17 mouse cellular contexts compared by ENCODE assay signal in genomic region chr10:80523299-80523698, GRCm38 (mm10). TPM values are rescaled to one million over a fixed set of nuclear protein-coding genes. Genes with fewer than 3 reads are reported as not detected.
DNase-seq lines count a peak whose midpoint lies in the region; ATAC-seq and TF ChIP-seq lines count a peak whose summit lies in the region.
"Had no signal": no experiment of that assay in that cellular context is flagged by ENCODE, and none has a peak within 500 bp of the region (broad histone marks: within the 10 kb centered on the region; RNA-seq: fewer than 3 reads in every experiment).

No protein-coding gene starts in this region.

- no peak overlapping the region for H3K27ac ChIP-seq in intestine, postnatal 0 days (ENCODE audit: low read depth, low read length)
- H3K27ac ChIP-seq in intestine, embryonic 16.5 days (ENCODE audit: low read length): no peak overlapping the region
- no peak overlapping the region for H3K27ac ChIP-seq in thymus, adult 2 months (ENCODE audit: control insufficient read depth, insufficient read depth, low read length)
- no peak overlapping the region for H3K27ac ChIP-seq in bone marrow macrophage, adult 2 months (ENCODE audit: insufficient read depth, low read depth, low read length)
- H3K27ac ChIP-seq: intestine, embryonic 15.5 days; limb, embryonic 12.5 days; macrophage had no signal

- no peaks in the 10 kb centered on the region for H3K36me3 ChIP-seq in intestine, postnatal 0 days (ENCODE audit: control insufficient read depth, insufficient read depth)
- H3K36me3 ChIP-seq in intestine, embryonic 16.5 days (ENCODE audit: control insufficient read depth, insufficient read depth, low read length): no peaks in the 10 kb centered on the region
- no peaks in the 10 kb centered on the region for H3K36me3 ChIP-seq in thymus, adult 2 months (ENCODE audit: control insufficient read depth, insufficient read depth, low read length)
- no peaks in the 10 kb centered on the region for H3K36me3 ChIP-seq in splenic B cell, adult 2 months (ENCODE audit: control insufficient read depth, insufficient read depth, low read length, poor library complexity, severe bottlenecking)
- H3K36me3 ChIP-seq: intestine, embryonic 15.5 days; limb, embryonic 12.5 days had no signal

- no peak overlapping the region for H3K9ac ChIP-seq in intestine, postnatal 0 days (ENCODE audit: low read depth, low read length)
- H3K9ac ChIP-seq in intestine, embryonic 16.5 days (ENCODE audit: low read depth, low read length): no peak overlapping the region
- H3K9ac ChIP-seq: intestine, embryonic 15.5 days; limb, embryonic 12.5 days had no signal

- peaks cover 3% of the 10 kb centered on the region; the same call in 1 of the 2 replicates for H3K27me3 ChIP-seq in intestine, postnatal 0 days (replicated peaks; ENCODE audit: control insufficient read depth, insufficient read depth, low read length)
- H3K27me3 ChIP-seq in intestine, embryonic 16.5 days (replicated peaks; ENCODE audit: control insufficient read depth, insufficient read depth, low read length): peaks cover 2% of the 10 kb centered on the region; the same call in 1 of the 2 replicates
- H3K27me3 ChIP-seq in thymus, adult 2 months (ENCODE audit: control insufficient read depth, insufficient read depth, low read length): no peaks in the 10 kb centered on the region; the same call in 1 of the 2 replicates
- no peaks in the 10 kb centered on the region for H3K27me3 ChIP-seq in splenic B cell, adult 2 months (ENCODE audit: control insufficient read depth, insufficient read depth, low read length, poor library complexity, severe bottlenecking)
- H3K27me3 ChIP-seq: intestine, embryonic 15.5 days had no signal

- no peak overlapping the region for H3K4me2 ChIP-seq in intestine, postnatal 0 days (replicated peaks; ENCODE audit: low read depth)
- no peak overlapping the region for H3K4me2 ChIP-seq in intestine, embryonic 16.5 days (ENCODE audit: low read depth, low read length)
- H3K4me2 ChIP-seq: intestine, embryonic 15.5 days; limb, embryonic 12.5 days had no signal

- DNase-seq in thymus, adult 2 months: peak; percentile 18
- DNase-seq in thymus, adult 18-20 months: no peak
- peak; percentile 47 for DNase-seq in splenic B cell, adult 2 months (ENCODE audit: low read depth, low spot score)
- no peak for DNase-seq in adrenal gland, adult (ENCODE audit: inconsistent age in 2 of 2, low spot score in 1 of 2)
- DNase-seq in heart, postnatal 10 days: no peak
- DNase-seq: cerebellum, postnatal 36 days; spleen, adult 18-20 months had no signal

- H3K4me1 ChIP-seq in intestine, postnatal 0 days (replicated peaks; ENCODE audit: control insufficient read depth, insufficient read depth, low read length): no peaks in the 10 kb centered on the region
- H3K4me1 ChIP-seq in intestine, embryonic 16.5 days (ENCODE audit: control insufficient read depth, insufficient read depth, low read length): no peaks in the 10 kb centered on the region
- H3K4me1 ChIP-seq in thymus, adult 2 months (replicated peaks; ENCODE audit: control insufficient read depth, insufficient read depth, low read length): no peaks in the 10 kb centered on the region
- H3K4me1 ChIP-seq in bone marrow macrophage, adult 2 months (ENCODE audit: control insufficient read depth, insufficient read depth, low read length): no peaks in the 10 kb centered on the region
- H3K4me1 ChIP-seq: intestine, embryonic 15.5 days had no signal

- no peaks in the 10 kb centered on the region for H3K9me3 ChIP-seq in intestine, postnatal 0 days (ENCODE audit: control insufficient read depth)
- H3K9me3 ChIP-seq in intestine, embryonic 16.5 days (ENCODE audit: control insufficient read depth, low read length): peaks cover 4% of the 10 kb centered on the region; the same call in 1 of the 2 replicates
- H3K9me3 ChIP-seq: intestine, embryonic 15.5 days had no signal

- TF ChIP-seq POLR2A in thymus, adult 2 months (IDR thresholded peaks at IDR 0.05; ENCODE audit: control insufficient read depth, extremely low read depth, insufficient read depth, low read length, poor library complexity): no peak
- TF ChIP-seq POLR2A in bone marrow macrophage, adult 2 months (IDR thresholded peaks at IDR 0.05; ENCODE audit: borderline replicate concordance, low read depth, low read length): no peak

- no peak for ATAC-seq in intestine, postnatal 0 days
- no peak for ATAC-seq in intestine, embryonic 16.5 days
- ATAC-seq: forebrain, embryonic 16.5 days; intestine, embryonic 15.5 days had no signal

- 91% methylated on average over 7 of the region's 7 CpGs for WGBS in intestine, postnatal 0 days
- 89% methylated on average over 7 of the region's 7 CpGs for WGBS in intestine, embryonic 16.5 days
- WGBS in thymus, adult 2 months: 98% methylated on average over 7 of the region's 7 CpGs

- no peak overlapping the region for H3K4me3 ChIP-seq in intestine, postnatal 0 days (ENCODE audit: low read depth, low read length)
- no peak overlapping the region for H3K4me3 ChIP-seq in intestine, embryonic 16.5 days (ENCODE audit: low read length)
- H3K4me3 ChIP-seq in thymus, adult 2 months (ENCODE audit: control insufficient read depth, insufficient read depth, low read length): no peak overlapping the region
- no peak overlapping the region for H3K4me3 ChIP-seq in bone marrow macrophage, adult 2 months (ENCODE audit: insufficient read depth, low read length)
- H3K4me3 ChIP-seq: intestine, embryonic 15.5 days; limb, embryonic 12.5 days had no signal

- intact Hi-C loops in heart, postnatal 10 days (cut with DNase I): no loop called here

- TF ChIP-seq CTCF in intestine, postnatal 0 days (IDR thresholded peaks at IDR 0.05; ENCODE audit: low read depth): peak; percentile 51
- TF ChIP-seq CTCF in thymus, adult 2 months (IDR thresholded peaks at IDR 0.05; ENCODE audit: borderline replicate concordance, control insufficient read depth, extremely low read depth, insufficient read depth, low read length, poor library complexity): peak; percentile 52; the same call in 1 of the 2 replicates
- TF ChIP-seq CTCF in bone marrow macrophage, adult 2 months (IDR thresholded peaks at IDR 0.05; ENCODE audit: low read depth, low read length): peak; percentile 27; the same call in 1 of the 2 replicates

RNA-seq across cellular contexts. Expression of gene Atp8b3, which starts 15.6 kb away (rescaled TPM):
- polyA plus RNA-seq in intestine, postnatal 0 days (2015; fragmentation: Nextera tagmentation; extraction: Ambion mirVana): 0.03 TPM in 2 replicates
- polyA plus RNA-seq in intestine, embryonic 16.5 days (2015; fragmentation: Nextera tagmentation; extraction: Ambion mirVana): 0.09 and 0.17 TPM in 2 replicates
- polyA plus RNA-seq in thymus, adult 2 months (2012; rRNA removed): 0.20 and 0.31 TPM in 2 replicates
- polyA plus RNA-seq in bone marrow macrophage, adult 2 months (2012; ENCODE audit: insufficient read depth, insufficient read length, missing spikeins): not detected in 2 replicates
- not detected for total RNA-seq in heart, postnatal 10 days (2021)
- total RNA-seq: granulocyte monocyte progenitor cell, adult 5-6 weeks; heart, postnatal 25 days had no signal
- polyA plus RNA-seq: macrophage had no signal

RNA-seq across cellular contexts. Expression of gene Onecut3, which starts 28.7 kb away (rescaled TPM):
- 0.05 and 0.09 TPM in 2 replicates for polyA plus RNA-seq in intestine, postnatal 0 days (2015; fragmentation: Nextera tagmentation; extraction: Ambion mirVana)
- 0.06 and 0.10 TPM in 2 replicates for polyA plus RNA-seq in intestine, embryonic 16.5 days (2015; fragmentation: Nextera tagmentation; extraction: Ambion mirVana)
- 0.03 and 0.10 TPM in 2 replicates for polyA plus RNA-seq in thymus, adult 2 months (2012; rRNA removed)
- polyA plus RNA-seq in bone marrow macrophage, adult 2 months (2012; ENCODE audit: insufficient read depth, insufficient read length, missing spikeins): not detected in 2 replicates
- not detected for total RNA-seq in heart, postnatal 10 days (2021)
- total RNA-seq: granulocyte monocyte progenitor cell, adult 5-6 weeks had no signal
- polyA plus RNA-seq: embryonic facial prominence, embryonic 14.5 days; limb, embryonic 12.5 days; macrophage had no signal

RNA-seq across cellular contexts. Expression of gene Rexo1, which starts 38.1 kb away (rescaled TPM):
- 9.1 and 10.1 TPM in 2 replicates for polyA plus RNA-seq in intestine, postnatal 0 days (2015; fragmentation: Nextera tagmentation; extraction: Ambion mirVana)
- polyA plus RNA-seq in intestine, embryonic 16.5 days (2015; fragmentation: Nextera tagmentation; extraction: Ambion mirVana): 21.5 and 21.9 TPM in 2 replicates
- 188 and 209 TPM in 2 replicates for polyA plus RNA-seq in thymus, adult 2 months (2012; rRNA removed)
- polyA plus RNA-seq in bone marrow macrophage, adult 2 months (2012; ENCODE audit: insufficient read depth, insufficient read length, missing spikeins): 28.9 and 29.8 TPM in 2 replicates
- 10 to 100 TPM; 20.3 to 21.5 TPM for total RNA-seq in heart, postnatal 10 days (2021)

RNA-seq across cellular contexts. Expression of gene Klf16, which starts 53.8 kb away (rescaled TPM):
- polyA plus RNA-seq in intestine, postnatal 0 days (2015; fragmentation: Nextera tagmentation; extraction: Ambion mirVana): 4.8 and 5.3 TPM in 2 replicates
- 7.0 and 7.4 TPM in 2 replicates for polyA plus RNA-seq in intestine, embryonic 16.5 days (2015; fragmentation: Nextera tagmentation; extraction: Ambion mirVana)
- polyA plus RNA-seq in thymus, adult 2 months (2012; rRNA removed): 31.0 and 46.9 TPM in 2 replicates
- 7.7 and 9.3 TPM in 2 replicates for polyA plus RNA-seq in bone marrow macrophage, adult 2 months (2012; ENCODE audit: insufficient read depth, insufficient read length, missing spikeins)
- total RNA-seq in heart, postnatal 10 days (2021): 1 to 10 TPM; 5.9 to 6.9 TPM

Comparison
In these comparisons a context has a peak if more than half of its experiments do, and no peak if none do; other contexts are left out.
1. DNase-seq: peak in thymus, adult 2 months (single experiment) and splenic B cell, adult 2 months (single experiment); none in thymus, adult 18-20 months (0 of 2), adrenal gland, adult (0 of 2) and heart, postnatal 10 days (0 of 2).
2. Peak in every context shown above with its lines, with median percentiles within 50 percentile points of each other: CTCF ChIP-seq.